Mouse (Mus musculus) liver, postnatal 0 days (tissue): ENCODE results near the gene Gfod1.

ENCODE experiments used
- CTCF ChIP-seq: sonication (generic); IDR thresholded peaks from 2 replicates; pipeline ENCODE4 v1.5.1; 2016; ENCODE audit warnings: antibody characterized with exemption, low read depth
- EP300 ChIP-seq: IDR thresholded peaks from 2 replicates; pipeline ENCODE4 v1.6.1; 2016; ENCODE audit warnings: antibody characterized with exemption, low read depth, mild to moderate bottlenecking

DNA sequence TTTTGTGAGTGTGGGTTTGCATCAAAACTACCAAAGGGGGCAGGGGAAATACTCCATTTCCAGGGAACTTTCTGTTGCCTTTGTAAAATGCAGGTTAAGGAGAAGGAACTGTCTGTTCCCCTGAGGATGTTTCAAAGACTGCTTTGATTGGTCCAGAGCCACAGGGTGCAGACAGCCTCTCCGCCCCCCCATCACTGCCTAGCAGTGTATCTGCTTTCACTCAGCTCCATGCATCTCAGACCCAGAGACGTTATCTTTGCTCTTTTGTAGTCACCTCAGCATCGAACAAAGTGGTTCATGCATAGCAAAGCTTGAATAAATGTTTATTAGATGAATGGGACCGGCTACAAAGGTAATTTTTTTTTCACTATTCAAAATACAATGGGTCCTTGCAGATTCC is 38.9 kb downstream of the Gfod1 start:
- no peak for TF ChIP-seq CTCF
- no peak for TF ChIP-seq EP300
